Mouse (Mus musculus): ENCODE measurements at regions not wholly inside any gene's neighbourhood (a gene's known extent, or its start where the extent isn't known, plus 50 kb on each side); places are given as distances from the start of the nearest gene placed in this dataset.

GRCm38 (mm10) chr16:84039946-84040345 lies 475.0 kb upstream of the A730009L09Rik start:
- DNase-seq = no peak

GRCm38 (mm10) chr16:84042010-84042449 lies 472.9 kb upstream of the A730009L09Rik start:
- DNase-seq = peak; percentile 1

- DNase-seq = no peak
Observed at GRCm38 (mm10) chr16:84045333-84045732, 469.6 kb upstream of the A730009L09Rik start.

Data from cerebellum, adult 11 months (tissue).